Comparison of ENCODE assay signal across 14 mouse cellular contexts in genomic region chr11:84671585-84671984, GRCm38 (mm10).
A peak's percentile ranks its signal among the peaks of the same experiment; 100 is the strongest.
DNase-seq lines count a peak whose midpoint lies in the region; ATAC-seq and TF ChIP-seq lines count a peak whose summit lies in the region.
"Had no signal": no experiment of that assay in that cellular context is flagged by ENCODE, and none has a peak within 500 bp of the region (broad histone marks: within the 10 kb centered on the region; RNA-seq: fewer than 3 reads in every experiment).

No protein-coding gene starts in this region.

- H3K27me3 ChIP-seq in limb, embryonic 15.5 days: peaks cover 6% of the 10 kb centered on the region
- peaks cover 72% of the 10 kb centered on the region for H3K27me3 ChIP-seq in forebrain, embryonic 12.5 days

- no peaks in the 10 kb centered on the region for H3K9me3 ChIP-seq in limb, embryonic 15.5 days
- no peaks in the 10 kb centered on the region for H3K9me3 ChIP-seq in forebrain, embryonic 12.5 days
- H3K9me3 ChIP-seq: embryonic facial prominence, embryonic 13.5 days; megakaryocyte, embryonic 14.5 days had no signal

- no peaks in the 10 kb centered on the region for H3K36me3 ChIP-seq in limb, embryonic 15.5 days
- H3K36me3 ChIP-seq in forebrain, embryonic 12.5 days (replicated peaks): no peaks in the 10 kb centered on the region
- H3K36me3 ChIP-seq: embryonic facial prominence, embryonic 13.5 days had no signal

- no peak for TF ChIP-seq POLR2A in brain, embryonic 14.5 days (IDR thresholded peaks at IDR 0.05; ENCODE audit: borderline replicate concordance, extremely low read depth, insufficient read depth, insufficient read length, poor library complexity, severe bottlenecking)

- WGBS in limb, embryonic 15.5 days: 47% methylated on average over 6 of the region's 6 CpGs
- WGBS in forebrain, embryonic 12.5 days: 85% methylated on average over 6 of the region's 6 CpGs

- intact Hi-C loops in gastrocnemius, postnatal 14 days (cut with DNase I; ENCODE audit: low total_unique reads): no loop called here

- no peak overlapping the region for H3K9ac ChIP-seq in limb, embryonic 15.5 days
- H3K9ac ChIP-seq in forebrain, embryonic 12.5 days: no peak overlapping the region
- H3K9ac ChIP-seq: embryonic facial prominence, embryonic 13.5 days had no signal

- H3K4me1 ChIP-seq in limb, embryonic 15.5 days: no peaks in the 10 kb centered on the region
- H3K4me1 ChIP-seq in forebrain, embryonic 12.5 days: peaks cover 4% of the 10 kb centered on the region; the same call in 1 of the 2 replicates
- H3K4me1 ChIP-seq: embryonic facial prominence, embryonic 13.5 days; megakaryocyte, embryonic 14.5 days had no signal

- H3K4me3 ChIP-seq in limb, embryonic 15.5 days: no peak overlapping the region
- H3K4me3 ChIP-seq in forebrain, embryonic 12.5 days (replicated peaks): no peak overlapping the region
- H3K4me3 ChIP-seq: embryonic facial prominence, embryonic 13.5 days; megakaryocyte, embryonic 14.5 days had no signal

- peak; percentile 14 for DNase-seq in gastrocnemius, postnatal 14 days
- no peak for DNase-seq in gastrocnemius, adult 8-10 months (ENCODE audit: low spot score in 2 of 2)
- peak; percentile 39 for DNase-seq in ovary, adult 18-20 months (ENCODE audit: low spot score)
- no peak for DNase-seq in ovary, postnatal 14 days (ENCODE audit: low spot score)
- peak; percentile 36 for DNase-seq in brain, embryonic 14.5 days (ENCODE audit: low read depth)
- DNase-seq in urinary bladder, postnatal 10 days (ENCODE audit: low spot score): no peak
- DNase-seq: cerebellum, adult 9-11 months; lung, adult 18-20 months; right cerebral cortex, adult 18-20 months had no signal

- no peak for TF ChIP-seq CTCF in brain, embryonic 14.5 days (IDR thresholded peaks at IDR 0.05; ENCODE audit: borderline replicate concordance, extremely low read depth, insufficient read depth, insufficient read length)

- H3K4me2 ChIP-seq in limb, embryonic 15.5 days: no peak overlapping the region
- H3K4me2 ChIP-seq in forebrain, embryonic 12.5 days: no peak overlapping the region
- H3K4me2 ChIP-seq: embryonic facial prominence, embryonic 13.5 days had no signal

- peak; percentile 68; the same call in 1 of the 2 replicates for ATAC-seq in limb, embryonic 15.5 days (ENCODE audit: insufficient number of reproducible peaks, low FRiP score, low TSS enrichment, low read depth)
- no peak for ATAC-seq in forebrain, embryonic 12.5 days (ENCODE audit: low FRiP score)
- ATAC-seq: forebrain, embryonic 16.5 days had no signal

- H3K27ac ChIP-seq in limb, embryonic 15.5 days: no peak overlapping the region
- H3K27ac ChIP-seq in forebrain, embryonic 12.5 days: no peak overlapping the region
- H3K27ac ChIP-seq: embryonic facial prominence, embryonic 13.5 days had no signal

Comparison
In these comparisons a context has a peak if more than half of its experiments do, and no peak if none do; other contexts are left out.
1. DNase-seq: peak in gastrocnemius, postnatal 14 days (single experiment), ovary, adult 18-20 months (single experiment) and brain, embryonic 14.5 days (single experiment); none in gastrocnemius, adult 8-10 months (0 of 2), ovary, postnatal 14 days (single experiment) and urinary bladder, postnatal 10 days (single experiment).